15 mouse cellular contexts compared by ENCODE assay signal in genomic region chr2:75329598-75329997, GRCm38 (mm10).
"Had no signal": no experiment of that assay in that cellular context is flagged by ENCODE, and none has a peak within 500 bp of the region (broad histone marks: within the 10 kb centered on the region; RNA-seq: fewer than 3 reads in every experiment).

No protein-coding gene starts in this region.

- H3K9me3 ChIP-seq: neural tube, embryonic 12.5 days; neural tube, embryonic 13.5 days; neural tube, embryonic 15.5 days; stomach, embryonic 15.5 days had no signal

- H3K27me3 ChIP-seq: neural tube, embryonic 12.5 days; neural tube, embryonic 13.5 days; neural tube, embryonic 15.5 days; stomach, embryonic 15.5 days had no signal

- H3K4me1 ChIP-seq: neural tube, embryonic 12.5 days; neural tube, embryonic 13.5 days; neural tube, embryonic 15.5 days; stomach, embryonic 15.5 days had no signal

- H3K27ac ChIP-seq: neural tube, embryonic 12.5 days; neural tube, embryonic 13.5 days; neural tube, embryonic 15.5 days; stomach, embryonic 15.5 days; stomach, postnatal 0 days had no signal

- H3K9ac ChIP-seq: neural tube, embryonic 12.5 days; neural tube, embryonic 13.5 days; neural tube, embryonic 15.5 days; stomach, embryonic 15.5 days had no signal

- H3K4me2 ChIP-seq: neural tube, embryonic 12.5 days; neural tube, embryonic 13.5 days; neural tube, embryonic 15.5 days; stomach, embryonic 15.5 days had no signal

- H3K4me3 ChIP-seq: neural tube, embryonic 12.5 days; neural tube, embryonic 13.5 days; neural tube, embryonic 15.5 days; stomach, embryonic 15.5 days had no signal

- H3K36me3 ChIP-seq: neural tube, embryonic 12.5 days; neural tube, embryonic 13.5 days; neural tube, embryonic 15.5 days; stomach, embryonic 15.5 days had no signal

- DNase-seq: retina, postnatal 1 day; right cerebral cortex, adult 18-20 months; right cerebral cortex, postnatal 14 days; right cerebral cortex, postnatal 25 days; right cerebral cortex, postnatal 4 days; thymus, adult 18-20 months; thymus, adult 2 months; thymus, postnatal 14 days; thymus, postnatal 25 days; thymus, postnatal 36 days had no signal
